Mouse (Mus musculus): ENCODE data around the gene Tmem120b.

The Tmem120b gene

GRCm38 (mm10) chr5:123142161-123143157 is 74.2 kb downstream of the Tmem120b start, which contains the start of gene Setd1b:
Setd1b (plus strand) TSS chr5:123142193.
- DNase-seq, result no peak

- no peak for DNase-seq
Measured at GRCm38 (mm10) chr5:123143251-123143970, 75.2 kb downstream of the Tmem120b start.

- peak; percentile 45 for DNase-seq
Measured at GRCm38 (mm10) chr5:123143971-123144745, 75.9 kb downstream of the Tmem120b start.

- no peak for DNase-seq
Measured at GRCm38 (mm10) chr5:123144746-123145590, 76.8 kb downstream of the Tmem120b start.

GRCm38 (mm10) chr5:123146357-123146756 is 78.1 kb downstream of the Tmem120b start:
- DNase-seq, result no peak

- no peak for DNase-seq
Measured at GRCm38 (mm10) chr5:123147569-123147968, 79.4 kb downstream of the Tmem120b start.

- DNase-seq, result peak; percentile 39
Measured at GRCm38 (mm10) chr5:123148073-123148722, 80.0 kb downstream of the Tmem120b start.

GRCm38 (mm10) chr5:123149451-123150400 is 81.5 kb downstream of the Tmem120b start:
- peak; percentile 88 for DNase-seq

- DNase-seq, result peak; percentile 36
Measured at GRCm38 (mm10) chr5:123150641-123151040, 82.4 kb downstream of the Tmem120b start.

- DNase-seq, result no peak
Measured at GRCm38 (mm10) chr5:123151077-123151476, 82.9 kb downstream of the Tmem120b start.

- DNase-seq, result no peak
Measured at GRCm38 (mm10) chr5:123151707-123152362, 83.6 kb downstream of the Tmem120b start.

- DNase-seq, result no peak
Measured at GRCm38 (mm10) chr5:123152901-123153300, 84.7 kb downstream of the Tmem120b start.

GRCm38 (mm10) chr5:123155425-123155824 is 87.2 kb downstream of the Tmem120b start:
- DNase-seq, result peak; percentile 61

- DNase-seq, result no peak
Measured at GRCm38 (mm10) chr5:123156763-123157162, 88.5 kb downstream of the Tmem120b start.

GRCm38 (mm10) chr5:123157972-123158371 is 89.8 kb downstream of the Tmem120b start:
- no peak for DNase-seq

GRCm38 (mm10) chr5:123159446-123159845 is 91.2 kb downstream of the Tmem120b start:
- DNase-seq, result no peak

- no peak for DNase-seq
Measured at GRCm38 (mm10) chr5:123159866-123160265, 91.7 kb downstream of the Tmem120b start.

GRCm38 (mm10) chr5:123160341-123160740 is 92.1 kb downstream of the Tmem120b start:
- no peak for DNase-seq

GRCm38 (mm10) chr5:123162942-123163341 is 94.7 kb downstream of the Tmem120b start:
- DNase-seq, result no peak

All from cerebellum, adult 11 months (tissue).